Mouse (Mus musculus): Measurements from ENCODE around the gene Psmb11.
"Not testable (repeated sequence)": the region's sequence is repeated elsewhere in the genome, so short reads cannot be mapped to it uniquely, and the experiment has no call there.

Gene Psmb11

DNA sequence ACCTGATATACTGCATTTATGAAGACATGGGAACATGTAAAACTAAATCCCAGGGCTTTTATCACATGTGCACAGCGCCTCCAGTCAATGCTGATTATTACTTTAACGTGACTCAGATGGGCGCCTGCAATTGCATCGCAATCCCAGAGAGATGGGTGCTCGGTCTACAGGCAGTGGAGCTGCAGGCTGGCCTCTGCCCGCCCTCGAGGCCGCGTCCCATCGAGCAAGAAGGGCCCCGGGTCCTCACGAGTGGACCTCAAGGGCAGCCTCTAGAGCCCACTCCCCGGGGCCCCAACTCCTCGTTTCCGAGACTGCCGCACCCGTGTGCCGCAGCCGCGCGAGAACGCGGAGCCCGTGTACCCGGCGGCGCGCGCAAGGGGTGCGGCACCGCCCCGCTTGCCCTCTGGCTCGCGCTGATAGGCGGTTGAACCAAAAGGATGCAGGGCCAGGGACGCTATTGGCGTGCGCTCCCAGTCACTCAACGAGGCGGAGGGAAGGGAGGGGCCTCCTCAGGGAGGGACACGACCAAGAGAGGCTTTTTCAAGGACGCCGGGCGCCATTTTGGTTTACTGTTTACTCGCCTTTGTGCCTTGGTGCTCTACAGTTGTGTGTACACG, 18.1 kb upstream of the Psmb11 start:
- DNase-seq (ENCODE audit: low spot score in 2 of 2): peak; percentile 97 to 98

DNA sequence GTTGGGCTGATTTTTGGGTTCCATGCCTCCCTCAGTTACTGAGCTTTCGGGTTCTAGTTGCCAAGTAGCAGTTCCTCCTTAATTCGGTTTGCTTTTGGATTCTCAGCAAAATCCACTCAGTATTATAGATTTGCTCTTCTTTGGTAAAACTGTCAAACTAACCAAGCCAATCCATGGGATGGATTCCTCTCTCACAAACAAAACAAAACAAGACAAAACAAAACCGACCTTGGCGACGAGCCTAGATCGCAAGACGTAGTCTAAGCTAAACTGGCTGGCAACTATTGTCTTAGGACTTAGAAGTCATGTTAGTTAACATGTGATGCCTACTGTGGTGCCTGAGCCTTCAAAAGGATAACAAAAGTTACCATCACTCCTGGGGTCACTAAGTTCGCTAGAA, 17.5 kb upstream of the Psmb11 start:
- no peak for DNase-seq (ENCODE audit: low spot score in 2 of 2)

DNA sequence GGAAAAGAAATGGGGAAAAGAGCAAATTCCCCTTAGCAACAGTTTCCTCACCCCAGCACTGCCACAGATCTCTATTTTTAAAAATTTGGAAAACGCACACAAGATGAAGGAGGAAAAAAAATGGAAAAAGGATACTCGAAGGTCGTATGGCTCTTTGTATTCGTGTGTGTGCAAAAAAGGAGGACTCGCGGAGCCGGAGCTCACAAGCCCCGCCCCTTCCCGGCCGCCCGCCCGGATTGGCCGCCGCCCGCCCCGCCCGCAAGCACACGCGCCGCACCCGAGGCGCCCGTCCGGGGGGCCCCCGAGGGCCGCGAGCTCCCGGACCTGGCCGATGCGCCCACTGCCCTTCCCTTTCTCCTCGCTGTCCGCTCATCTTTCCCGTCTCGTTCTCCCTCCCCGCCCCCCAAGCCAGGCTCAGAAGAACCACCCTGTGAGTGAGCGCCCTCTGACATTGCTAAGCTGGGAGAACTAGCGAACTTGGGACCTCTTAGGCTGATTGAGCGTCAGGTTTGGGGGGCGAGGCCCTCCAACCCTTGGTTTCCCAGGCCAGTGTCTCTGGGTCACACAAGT, 15.4 kb upstream of the Psmb11 start, which contains the start of gene 4931414P19Rik:
Gene 4931414P19Rik (minus strand): TSS at position 242 of the 570 bp plus-strand sequence.
- DNase-seq (ENCODE audit: low spot score in 2 of 2): peak; percentile 55 to 72

DNA sequence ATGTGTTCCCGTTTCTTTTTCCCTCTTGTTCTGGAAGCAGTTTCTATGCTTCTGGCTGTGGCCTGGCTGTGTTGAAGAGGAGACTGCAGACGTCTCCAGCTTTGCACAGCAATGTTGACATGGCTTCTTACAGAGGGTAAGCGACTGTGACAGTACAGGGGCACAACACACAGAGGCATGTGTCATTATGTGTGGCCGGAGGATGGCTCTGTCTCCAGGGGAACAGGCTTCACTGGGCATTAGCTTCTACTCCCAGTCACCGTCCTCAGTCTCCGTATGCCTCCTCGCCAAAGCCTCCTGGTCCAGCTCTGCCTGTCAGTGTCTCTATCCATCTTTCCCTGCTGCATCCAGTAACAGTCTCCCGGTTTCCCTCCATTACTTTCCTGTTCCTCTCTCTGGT, 14.0 kb upstream of the Psmb11 start:
- no peak for DNase-seq (ENCODE audit: low spot score in 2 of 2)

DNA sequence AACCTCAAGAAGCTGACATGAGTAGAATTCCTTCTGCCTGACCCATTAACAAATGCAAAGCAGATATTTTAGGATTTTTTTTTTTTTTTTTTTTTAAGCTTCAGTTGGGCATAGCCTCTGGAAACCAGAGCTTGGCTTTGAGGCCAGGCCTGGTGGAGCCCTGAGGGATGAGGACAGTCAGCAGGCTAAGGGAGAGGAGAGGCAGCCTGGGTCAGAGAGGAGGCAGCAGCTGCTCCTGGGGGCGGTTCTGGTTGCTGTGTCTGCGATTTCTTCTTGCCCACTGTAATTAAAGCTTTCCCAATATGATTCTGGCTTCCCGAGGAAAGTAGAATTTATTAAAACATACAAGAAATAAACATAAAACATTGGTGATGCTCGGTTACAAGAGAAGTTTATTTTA, 12.0 kb upstream of the Psmb11 start:
- no peak for DNase-seq (ENCODE audit: low spot score in 2 of 2)

DNA sequence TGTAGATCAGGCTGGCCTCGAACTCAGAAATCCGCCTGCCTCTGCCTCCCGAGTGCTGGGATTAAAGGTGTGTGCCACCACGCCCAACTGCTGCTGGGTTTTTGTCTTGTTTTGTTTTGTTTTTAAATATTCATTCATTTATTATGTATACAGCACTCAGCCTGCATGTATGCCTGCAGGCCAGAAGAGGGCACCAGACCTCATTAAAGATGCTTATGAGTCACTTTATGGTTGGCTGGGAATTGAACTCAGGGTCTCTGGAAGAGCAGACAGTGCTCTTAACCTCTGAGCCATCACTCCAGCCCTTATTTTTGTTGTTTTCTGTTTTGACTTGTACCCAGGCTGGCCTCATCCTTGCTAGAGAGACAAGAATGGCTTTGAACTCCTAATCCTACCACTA, 11.3 kb upstream of the Psmb11 start:
- no peak for DNase-seq (ENCODE audit: low spot score in 2 of 2)

DNA sequence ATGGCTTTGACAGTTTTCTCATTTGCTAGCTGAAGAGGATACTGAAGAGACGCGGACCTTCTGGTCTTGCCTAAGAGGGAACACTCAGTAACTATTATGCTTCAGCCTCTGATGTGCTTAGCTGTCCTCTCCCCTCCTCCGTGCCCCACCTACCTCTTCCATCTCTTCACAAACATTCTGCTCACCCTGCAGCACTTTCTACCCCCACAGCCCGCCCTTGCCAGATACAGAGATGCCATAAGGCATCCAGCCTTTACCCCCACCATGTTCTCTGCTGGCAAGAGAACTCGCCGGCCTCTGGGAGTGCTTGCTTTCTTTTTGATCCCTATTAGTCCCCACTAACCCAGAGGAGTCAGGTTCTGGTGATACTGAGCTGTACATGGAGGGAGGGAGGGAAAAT, 10.6 kb upstream of the Psmb11 start:
- no peak for DNase-seq (ENCODE audit: low spot score in 2 of 2)

DNA sequence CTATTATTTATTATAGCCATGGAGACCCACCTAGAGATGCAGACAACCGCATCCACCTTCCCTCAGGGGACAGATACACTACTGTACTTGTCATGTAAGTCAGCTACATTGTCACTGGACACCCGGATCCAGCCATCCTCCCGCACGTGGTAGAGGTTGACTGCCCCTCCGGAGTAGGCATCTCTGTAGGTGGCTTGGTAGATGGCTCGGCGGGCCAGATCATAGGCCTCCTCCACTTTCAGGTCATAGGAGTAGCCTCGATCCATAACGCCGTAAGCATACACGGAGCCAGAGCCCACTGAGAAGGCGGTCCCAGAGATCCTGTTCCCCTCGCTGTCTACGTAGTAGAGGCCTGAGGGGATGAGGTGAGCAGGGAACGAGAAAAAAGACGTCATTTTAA, 7.1 kb upstream of the Psmb11 start:
- not testable (repeated sequence) for DNase-seq (ENCODE audit: low spot score in 2 of 2)

DNA sequence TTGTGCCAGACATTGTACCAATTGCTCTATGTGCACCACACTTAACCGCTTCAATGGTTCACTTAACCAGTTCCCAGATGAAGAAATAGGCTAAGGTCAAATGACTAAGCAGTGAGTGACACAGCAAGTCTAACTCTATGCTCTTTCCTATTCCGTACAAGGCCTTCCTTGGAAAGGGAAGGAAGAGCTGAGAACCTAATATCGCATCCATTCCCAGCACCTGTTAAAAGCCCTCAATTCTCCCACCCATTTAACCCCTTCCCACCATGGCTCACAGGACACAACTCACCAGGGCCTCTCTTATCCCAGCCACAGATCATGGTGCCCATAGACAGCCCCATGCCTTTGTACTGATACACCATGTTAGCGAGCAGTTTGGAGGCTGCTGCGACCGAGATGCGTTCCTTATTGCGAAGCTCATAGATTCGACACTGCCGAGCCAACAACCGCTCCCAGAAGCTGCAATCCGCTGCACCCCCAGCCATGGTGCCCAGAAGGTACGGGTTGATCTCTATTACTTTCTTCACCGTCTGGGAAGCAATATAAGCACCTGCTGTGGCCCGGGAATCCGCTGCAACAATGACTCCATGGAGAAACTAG, 4.9 kb upstream of the Psmb11 start:
- no peak for DNase-seq (ENCODE audit: low spot score in 2 of 2)

DNA sequence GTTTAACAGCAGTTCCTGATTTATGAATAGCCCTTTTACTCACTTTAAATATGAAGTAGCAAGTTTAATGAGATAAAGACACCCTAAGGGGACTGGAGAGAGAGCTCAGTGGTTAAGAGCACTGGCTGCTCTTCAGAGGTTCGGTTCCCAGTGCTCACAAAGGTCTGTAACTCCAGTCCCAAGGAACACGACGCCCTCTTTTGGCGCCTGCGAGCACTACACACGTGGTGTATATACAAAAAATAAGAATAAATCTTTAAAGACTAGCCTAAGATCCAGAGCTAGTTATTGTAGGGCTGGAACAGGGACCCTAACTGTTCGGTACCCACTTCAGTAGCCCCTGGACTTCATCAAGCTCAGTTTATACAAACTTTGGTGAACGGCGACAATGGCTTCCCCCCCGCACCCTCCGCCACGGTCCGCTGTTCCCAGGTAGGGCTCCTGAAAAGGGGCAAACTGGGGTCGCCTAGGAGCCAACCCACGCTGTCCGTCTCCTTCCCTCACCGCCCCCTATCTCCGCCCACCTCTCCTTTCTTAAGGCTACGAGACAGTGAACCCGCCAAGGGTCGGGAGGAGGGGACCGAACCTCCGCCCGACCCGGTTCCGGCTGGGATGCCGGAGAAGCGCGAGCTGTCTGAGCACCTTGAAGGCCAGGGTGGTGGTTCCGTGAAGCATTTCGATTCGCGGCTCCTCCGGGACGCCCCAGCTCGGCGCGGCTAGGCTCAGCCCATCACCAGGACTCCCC, 3.9 kb upstream of the Psmb11 start:
- no peak for DNase-seq (ENCODE audit: low spot score in 2 of 2)

DNA sequence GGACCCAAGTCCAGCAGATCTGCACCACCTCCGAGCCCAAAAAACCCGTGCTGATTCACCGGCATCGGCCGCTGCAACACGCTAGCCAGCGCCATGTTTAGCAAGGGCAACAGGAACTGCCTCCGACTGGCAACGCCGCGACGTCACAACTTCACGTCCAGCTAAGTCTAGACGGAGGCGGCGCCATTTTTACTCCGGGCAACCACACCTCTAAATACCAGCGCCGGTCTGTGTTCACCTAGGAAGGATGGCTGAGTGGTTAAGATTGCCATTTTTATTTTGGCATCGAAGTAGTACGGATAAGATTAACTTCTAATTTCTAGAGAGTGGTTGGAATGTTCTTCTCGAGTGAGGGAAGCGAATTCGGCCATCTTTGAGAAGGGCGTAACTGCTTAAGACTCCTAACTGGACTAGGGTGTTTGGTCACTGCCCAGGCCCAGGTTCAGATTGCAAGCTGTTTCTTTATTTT, 3.3 kb upstream of the Psmb11 start, which contains the start of gene Psmb5:
Gene Psmb5 (minus strand): TSS at position 126 of the 469 bp plus-strand sequence.
- peak; percentile 82 to 91 for DNase-seq (ENCODE audit: low spot score in 2 of 2)

DNA sequence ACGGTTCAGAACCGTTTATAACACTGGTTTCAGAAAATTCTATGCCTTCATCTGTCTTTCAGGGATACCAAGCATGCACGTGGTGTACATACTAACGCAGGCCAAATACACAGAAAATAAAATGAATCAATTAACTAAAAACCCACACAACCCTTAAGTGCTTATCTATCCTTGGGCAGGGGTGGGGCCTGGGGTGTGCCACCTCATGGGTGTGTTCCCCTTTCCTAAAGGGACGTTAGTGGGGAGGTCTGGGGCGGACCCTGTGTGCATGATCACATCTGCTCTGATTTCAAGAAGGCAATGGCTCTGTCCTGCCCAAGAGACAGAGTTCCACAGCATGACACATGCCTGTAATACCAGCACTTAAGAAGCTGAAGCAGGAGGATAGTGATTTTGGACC, 2.1 kb downstream of the Psmb11 start:
- DNase-seq (ENCODE audit: low spot score in 2 of 2): no peak

DNA sequence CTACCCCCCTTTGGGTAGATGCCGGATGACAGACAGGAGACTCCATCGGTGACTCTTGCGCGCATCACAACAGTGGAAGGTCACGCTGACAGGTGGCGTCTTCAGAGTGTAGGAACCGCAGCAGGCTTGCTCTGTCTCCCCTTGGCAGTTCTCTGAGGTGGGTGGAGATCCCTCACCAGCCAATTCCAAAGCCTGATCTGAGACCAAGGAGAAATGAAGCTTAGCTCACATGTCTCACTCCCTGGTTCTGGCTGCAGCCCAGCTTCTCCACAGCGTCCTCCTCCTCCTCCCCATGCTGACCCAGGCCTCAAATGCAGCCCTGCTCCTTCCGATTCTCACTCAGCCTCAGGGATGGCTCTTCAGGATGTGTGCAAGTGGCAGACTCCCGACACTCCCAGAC, 3.7 kb downstream of the Psmb11 start:
- DNase-seq (ENCODE audit: low spot score in 2 of 2): no peak

DNA sequence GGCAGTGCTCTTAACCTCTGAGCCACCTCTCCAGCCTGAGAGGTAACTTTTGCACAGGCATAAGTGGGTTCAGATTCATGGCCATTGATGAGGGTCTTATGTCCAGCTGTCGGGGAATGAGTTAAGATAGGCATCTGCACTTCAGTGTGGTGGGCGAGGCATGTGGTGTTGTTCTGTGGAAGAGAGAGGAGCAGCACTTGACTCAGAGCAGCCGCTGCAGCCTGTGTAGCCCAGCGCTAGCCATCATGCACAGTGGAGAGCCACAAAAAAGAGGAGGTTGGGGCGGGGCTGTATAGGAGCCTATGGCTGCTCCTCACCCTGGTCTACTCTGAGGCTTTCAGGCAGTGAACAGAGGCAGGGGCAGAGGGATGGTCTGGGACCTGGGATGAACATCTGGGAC, 6.9 kb downstream of the Psmb11 start:
- DNase-seq (ENCODE audit: low spot score in 2 of 2): no peak

DNA sequence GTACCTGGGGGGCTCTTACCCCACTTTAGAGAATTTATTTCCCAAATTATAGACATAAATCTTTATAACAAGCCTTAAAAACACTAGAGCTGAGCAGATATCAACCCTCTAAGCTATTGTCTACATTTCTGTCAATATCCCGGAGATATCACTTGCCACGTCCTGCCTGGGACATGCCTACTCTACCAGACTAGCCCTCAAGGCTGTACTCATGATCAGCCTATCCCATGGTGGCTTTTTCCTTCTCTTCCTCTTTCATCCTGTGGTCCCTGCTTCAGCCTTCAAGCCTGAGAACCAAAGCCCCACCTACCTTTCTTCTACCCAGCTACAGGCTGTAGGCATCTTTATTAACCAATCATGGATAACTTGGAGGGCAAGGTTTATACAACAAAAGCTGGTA, 8.6 kb downstream of the Psmb11 start:
- DNase-seq (ENCODE audit: low spot score in 2 of 2): no peak

DNA sequence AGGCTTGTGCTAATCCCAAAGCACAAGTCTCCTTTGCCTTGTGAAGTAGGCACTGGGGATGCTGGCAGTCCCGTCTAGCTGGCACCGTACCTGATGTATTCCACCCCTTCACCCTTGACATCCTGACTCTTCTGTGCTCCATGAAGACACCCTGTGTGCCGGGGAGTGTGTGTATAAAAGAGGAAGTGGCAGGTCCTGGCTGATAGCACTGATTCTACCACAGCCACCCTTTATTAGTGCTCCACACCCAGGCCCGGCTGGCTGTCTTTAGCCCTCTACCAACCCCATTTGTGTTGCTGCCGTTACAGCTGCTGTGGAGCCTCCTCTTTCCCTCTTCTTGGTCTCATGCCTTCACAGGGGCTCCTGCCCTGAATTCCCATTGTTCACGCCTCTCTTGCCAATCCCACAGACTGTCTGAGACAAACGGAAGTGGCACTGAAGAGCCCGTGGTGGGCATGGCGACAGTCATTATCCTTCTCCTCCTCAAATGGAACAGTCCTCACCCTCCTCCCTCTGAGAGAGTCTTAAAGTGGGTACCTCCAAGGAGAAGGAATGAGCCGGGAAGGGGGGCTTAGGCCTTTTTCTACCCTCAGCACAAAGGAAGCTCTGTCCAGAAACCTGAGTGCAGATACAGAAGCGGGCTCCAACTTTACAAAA, 9.5 kb downstream of the Psmb11 start:
- no peak for DNase-seq (ENCODE audit: low spot score in 2 of 2)

DNA sequence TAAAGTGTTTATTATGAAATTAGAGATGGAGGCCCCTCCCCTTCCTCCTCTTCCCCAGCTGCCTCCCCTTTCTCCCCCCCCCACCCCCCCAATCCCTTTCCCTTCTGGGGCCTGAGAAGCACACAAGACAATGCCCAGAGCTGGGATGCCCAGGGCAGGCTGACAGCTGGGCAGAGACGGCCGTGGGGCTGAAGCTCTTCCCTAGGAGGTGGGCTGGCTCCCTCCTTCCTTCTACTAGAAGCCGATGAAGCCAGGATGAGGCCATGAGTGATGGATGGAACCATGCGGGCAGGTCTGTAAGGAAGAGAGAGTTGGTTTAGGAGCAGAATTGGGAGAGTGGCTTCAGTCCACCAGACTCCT, 10.0 kb downstream of the Psmb11 start:
- no peak for DNase-seq (ENCODE audit: low spot score in 2 of 2)

DNA sequence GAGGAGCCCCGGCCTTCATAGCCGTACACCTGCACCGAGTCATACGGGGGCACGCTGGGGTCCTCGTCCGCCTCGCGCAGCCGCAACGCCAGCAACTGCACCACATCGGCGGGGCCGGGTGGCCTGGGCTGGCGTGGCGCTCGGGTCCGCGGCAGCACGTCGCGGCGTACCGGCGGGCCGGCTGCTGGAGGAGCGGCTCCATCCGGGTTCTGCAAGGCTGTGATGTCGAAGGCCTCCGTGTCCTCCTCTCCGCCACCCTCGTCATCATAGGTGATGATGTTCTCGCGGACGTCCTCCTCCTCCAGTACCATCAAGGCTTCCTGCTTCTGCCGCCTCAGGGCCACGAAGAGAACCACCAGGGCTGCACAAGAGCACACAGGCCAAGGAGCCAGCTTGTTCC, 11.0 kb downstream of the Psmb11 start:
- DNase-seq (ENCODE audit: low spot score in 2 of 2): no peak

DNA sequence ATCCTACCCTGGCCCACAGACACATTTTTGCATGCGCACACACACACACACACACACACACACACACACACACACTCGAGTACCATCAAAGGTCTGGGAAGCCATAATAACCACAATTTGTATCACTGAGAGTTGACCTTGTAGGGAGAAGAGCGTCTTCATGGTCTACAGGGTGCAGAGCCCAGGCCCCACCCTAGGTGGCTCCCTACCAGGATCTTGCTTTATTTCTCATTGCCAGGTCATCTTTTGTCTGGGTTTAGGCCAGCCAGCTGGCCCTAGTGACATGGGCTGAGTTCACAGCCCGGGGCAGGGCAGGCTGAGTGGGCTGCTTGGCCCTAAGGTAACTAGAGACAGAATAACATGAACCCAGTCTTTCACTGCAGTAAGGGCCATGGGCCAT, 12.9 kb downstream of the Psmb11 start:
- no peak for DNase-seq (ENCODE audit: low spot score in 2 of 2)

DNA sequence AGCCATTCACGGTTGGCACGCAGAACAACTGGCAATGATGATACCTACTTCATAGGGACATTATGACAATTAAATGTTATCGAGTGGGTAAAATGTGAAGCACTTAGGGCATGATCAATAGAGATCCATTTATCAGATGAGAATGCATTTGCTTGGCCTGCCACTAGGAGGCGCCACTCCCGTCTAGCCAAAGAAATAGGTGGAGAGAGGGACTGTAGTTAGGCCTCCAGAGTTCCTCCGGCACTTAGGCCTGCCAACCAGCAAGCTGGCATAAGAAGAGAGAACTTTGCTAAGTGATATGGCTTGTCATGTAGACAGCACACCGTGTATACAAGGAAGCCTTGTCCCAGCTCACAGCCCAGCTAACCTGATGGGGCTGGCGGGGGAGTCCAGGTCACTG, 15.7 kb downstream of the Psmb11 start:
- DNase-seq (ENCODE audit: low spot score in 2 of 2): no peak

DNA sequence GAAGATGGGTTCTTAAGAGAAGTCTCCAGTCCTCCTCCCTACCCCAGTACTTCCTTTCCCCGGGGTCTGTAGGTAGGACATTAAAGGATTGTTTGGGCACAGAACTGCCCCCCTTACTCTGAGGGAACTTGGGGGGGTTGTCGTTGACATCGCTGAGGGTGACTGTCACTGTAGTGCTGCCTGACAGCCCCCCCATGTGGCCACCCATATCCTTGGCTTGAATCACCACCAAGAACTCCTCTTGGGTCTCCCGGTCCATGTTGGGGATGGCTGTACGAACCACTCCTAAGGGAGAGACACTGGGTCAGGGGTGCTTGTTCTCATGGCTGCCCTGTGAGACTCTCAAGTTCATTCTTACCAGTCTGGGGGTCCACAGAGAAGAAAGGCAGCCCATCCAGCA, 17.0 kb downstream of the Psmb11 start:
- DNase-seq (ENCODE audit: low spot score in 2 of 2): no peak

DNA sequence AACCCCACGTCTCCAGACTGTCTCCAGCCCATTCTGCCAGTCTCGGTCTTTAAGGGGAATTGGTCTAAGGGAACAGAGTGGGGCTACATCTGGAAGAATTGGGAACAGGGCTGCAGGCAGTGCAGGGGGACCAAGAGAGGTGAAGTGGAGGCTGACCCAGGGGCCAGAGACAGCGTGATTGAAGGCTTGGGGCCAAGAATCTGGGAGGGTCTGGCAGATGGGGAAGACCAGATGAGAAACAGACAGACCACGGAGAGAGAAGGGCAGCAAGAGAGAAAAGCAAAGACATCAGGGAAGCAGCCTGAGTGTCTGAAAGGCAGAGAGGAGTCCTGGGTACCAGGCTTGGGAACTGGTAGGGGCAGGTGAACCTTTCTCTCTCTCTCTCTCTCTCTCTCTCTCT, 18.9 kb downstream of the Psmb11 start:
- no peak for DNase-seq (ENCODE audit: low spot score in 2 of 2)
